In the genomic region with DNA sequence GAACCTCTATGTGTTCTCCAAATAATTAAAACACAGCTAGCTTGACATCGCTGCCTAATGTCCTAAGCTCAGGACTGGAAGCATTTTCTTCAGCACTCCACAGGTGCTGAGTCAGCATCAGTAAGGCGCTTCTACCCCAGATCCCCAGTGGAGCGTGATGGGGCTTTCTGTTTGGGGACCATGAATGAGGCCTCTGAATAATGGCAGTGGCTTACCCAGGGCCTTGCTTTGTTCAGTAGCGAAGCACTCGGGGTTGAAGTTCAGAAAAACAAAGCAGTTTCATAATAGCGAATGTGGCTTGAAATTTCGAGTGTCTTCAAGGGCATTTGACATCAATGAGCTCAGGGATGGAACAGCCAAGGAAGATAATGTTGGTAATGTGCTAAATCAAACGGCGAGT, we compare ENCODE assay signal across 21 mouse cellular contexts.
A peak's percentile ranks its signal among the peaks of the same experiment; 100 is the strongest.
DNase-seq lines count a peak whose midpoint lies in the region; ATAC-seq and TF ChIP-seq lines count a peak whose summit lies in the region.
"Had no signal": no experiment of that assay in that cellular context is flagged by ENCODE, and none has a peak within 500 bp of the region (broad histone marks: within the 10 kb centered on the region; RNA-seq: fewer than 3 reads in every experiment).

No protein-coding gene starts in this region.

- no peaks in the 10 kb centered on the region for H3K4me1 ChIP-seq in hindbrain, embryonic 11.5 days (replicated peaks; ENCODE audit: control insufficient read depth, insufficient read depth, low read length)
- H3K4me1 ChIP-seq in hindbrain, postnatal 0 days (ENCODE audit: insufficient read depth, low read length) = no peaks in the 10 kb centered on the region
- peaks cover 3 to 6% of the 10 kb centered on the region in 2 experiments; a peak in 3 of 4 replicates for H3K4me1 ChIP-seq in ES-E14 (ENCODE audit: control insufficient read depth in 2 of 2, insufficient read depth in 2 of 2, low read length in 2 of 2, poor library complexity in 1 of 2)
- H3K4me1 ChIP-seq: embryonic facial prominence, embryonic 13.5 days; heart, embryonic 10.5 days; hindbrain, embryonic 15.5 days; limb, embryonic 13.5 days; neural tube, embryonic 12.5 days had no signal

- ATAC-seq in hindbrain, embryonic 11.5 days (ENCODE audit: low FRiP score) = peak; percentile 74; the same call in 1 of the 2 replicates
- no peak for ATAC-seq in hindbrain, postnatal 0 days
- ATAC-seq: intestine, postnatal 0 days; lung, postnatal 0 days had no signal

- DNase-seq in hindbrain, embryonic 11.5 days (ENCODE audit: low spot score) = peak; percentile 51
- no peak for DNase-seq in hindbrain, postnatal 0 days (ENCODE audit: low spot score)
- no peak for DNase-seq in ES-E14 (ENCODE audit: low read depth, low spot score)
- peak; percentile 52 for DNase-seq in adrenal gland, adult 8-10 months
- peak; percentile 56 for DNase-seq in embryo, embryonic 11 days
- DNase-seq in thymus, postnatal 0 days (ENCODE audit: low spot score) = no peak
- no peak for DNase-seq in kidney, postnatal 25 days
- DNase-seq: cerebellum, postnatal 14 days; gastrocnemius, postnatal 36 days; heart, postnatal 10 days; layer of hippocampus, adult 9-11 months had no signal

- 34% methylated on average over 9 of the region's 9 CpGs for WGBS in hindbrain, embryonic 11.5 days
- WGBS in hindbrain, postnatal 0 days = 22% methylated on average over 9 of the region's 9 CpGs

- no peaks in the 10 kb centered on the region for H3K9me3 ChIP-seq in hindbrain, embryonic 11.5 days (ENCODE audit: control insufficient read depth, low read length)
- H3K9me3 ChIP-seq in hindbrain, postnatal 0 days (ENCODE audit: low read length) = no peaks in the 10 kb centered on the region
- no peaks in the 10 kb centered on the region for H3K9me3 ChIP-seq in ES-E14 (ENCODE audit: control insufficient read depth, insufficient read depth, low read depth, low read length)
- H3K9me3 ChIP-seq: embryonic facial prominence, embryonic 13.5 days; heart, embryonic 10.5 days; hindbrain, embryonic 15.5 days; limb, embryonic 13.5 days; neural tube, embryonic 12.5 days had no signal

- no peak overlapping the region for H3K27ac ChIP-seq in hindbrain, embryonic 11.5 days (ENCODE audit: low read depth, low read length)
- no peak overlapping the region for H3K27ac ChIP-seq in hindbrain, postnatal 0 days
- no peak overlapping the region for H3K27ac ChIP-seq in ES-E14 (ENCODE audit: insufficient read depth, low read depth, low read length, poor library complexity, severe bottlenecking)
- H3K27ac ChIP-seq: embryonic facial prominence, embryonic 13.5 days; heart, embryonic 10.5 days; hindbrain, embryonic 15.5 days; kidney, postnatal 0 days; limb, embryonic 13.5 days; liver, embryonic 14.5 days; neural tube, embryonic 12.5 days had no signal

- TF ChIP-seq CTCF in hindbrain, postnatal 0 days (IDR thresholded peaks at IDR 0.05; ENCODE audit: low read depth) = no peak

- H3K9ac ChIP-seq in hindbrain, embryonic 11.5 days (ENCODE audit: low read depth, low read length) = no peak overlapping the region
- no peak overlapping the region for H3K9ac ChIP-seq in hindbrain, postnatal 0 days (replicated peaks; ENCODE audit: low read length)
- no peak overlapping the region for H3K9ac ChIP-seq in ES-E14 (ENCODE audit: insufficient read depth, low read depth, low read length, poor library complexity, severe bottlenecking)
- H3K9ac ChIP-seq: embryonic facial prominence, embryonic 13.5 days; hindbrain, embryonic 15.5 days; limb, embryonic 13.5 days; liver, embryonic 14.5 days; neural tube, embryonic 12.5 days had no signal

- H3K4me3 ChIP-seq in hindbrain, embryonic 11.5 days (ENCODE audit: low read depth, low read length) = no peak overlapping the region
- H3K4me3 ChIP-seq in hindbrain, postnatal 0 days (ENCODE audit: low read length) = no peak overlapping the region
- H3K4me3 ChIP-seq in ES-E14 (ENCODE audit: insufficient read depth in 1 of 2, low read depth in 1 of 2, low read length in 2 of 2, poor library complexity in 1 of 2, severe bottlenecking in 1 of 2) = no peak overlapping the region
- H3K4me3 ChIP-seq: embryonic facial prominence, embryonic 13.5 days; heart, embryonic 10.5 days; hindbrain, embryonic 15.5 days; limb, embryonic 13.5 days; neural tube, embryonic 12.5 days had no signal

- H3K36me3 ChIP-seq in hindbrain, embryonic 11.5 days (ENCODE audit: control insufficient read depth, insufficient read depth, low read length) = no peaks in the 10 kb centered on the region
- H3K36me3 ChIP-seq in hindbrain, postnatal 0 days (ENCODE audit: insufficient read depth, low read length) = no peaks in the 10 kb centered on the region
- H3K36me3 ChIP-seq in ES-E14 (ENCODE audit: control insufficient read depth, insufficient read depth, low read length, poor library complexity, severe bottlenecking) = no peaks in the 10 kb centered on the region
- H3K36me3 ChIP-seq: embryonic facial prominence, embryonic 13.5 days; G1E; heart, embryonic 10.5 days; hindbrain, embryonic 15.5 days; limb, embryonic 13.5 days; neural tube, embryonic 12.5 days had no signal

- in situ Hi-C loops in ES-E14 (cut with MboI; ENCODE audit: low sequenced_read_pairs in 2 of 2, unreplicated experiment in 2 of 2) = no loop called here

- no peaks in the 10 kb centered on the region for H3K27me3 ChIP-seq in hindbrain, embryonic 11.5 days (ENCODE audit: control insufficient read depth, insufficient read depth, low read length)
- H3K27me3 ChIP-seq in hindbrain, postnatal 0 days (ENCODE audit: insufficient read depth, low read length) = no peaks in the 10 kb centered on the region
- H3K27me3 ChIP-seq: embryonic facial prominence, embryonic 13.5 days; hindbrain, embryonic 15.5 days; limb, embryonic 13.5 days; neural tube, embryonic 12.5 days had no signal

- no peak overlapping the region for H3K4me2 ChIP-seq in hindbrain, embryonic 11.5 days (replicated peaks; ENCODE audit: low read depth, low read length)
- no peak overlapping the region for H3K4me2 ChIP-seq in hindbrain, postnatal 0 days (ENCODE audit: low read depth, low read length)
- H3K4me2 ChIP-seq: embryonic facial prominence, embryonic 13.5 days; hindbrain, embryonic 15.5 days; limb, embryonic 13.5 days; neural tube, embryonic 12.5 days had no signal

TF ChIP-seq in ES-E14, 5 proteins besides CTCF, POLR2A, EP300 and RAD21:
- peak; percentile 84 for TF ChIP-seq MAFK (IDR thresholded peaks at IDR 0.05; ENCODE audit: insufficient read depth, low read depth, low read length)
- no peak for TF ChIP-seq ZNF384 (IDR thresholded peaks at IDR 0.05; ENCODE audit: low read depth, low read length)
TF ChIP-seq in ES-E14: peak in this region for 1.

Comparison
In these comparisons a context has a peak if more than half of its experiments do, and no peak if none do; other contexts are left out.
1. DNase-seq: peak in hindbrain, embryonic 11.5 days (single experiment), adrenal gland, adult 8-10 months (single experiment) and embryo, embryonic 11 days (single experiment); none in hindbrain, postnatal 0 days (single experiment), ES-E14 (single experiment), thymus, postnatal 0 days (single experiment) and kidney, postnatal 25 days (0 of 2).